Mouse (Mus musculus): ENCODE results near the gene Focad.
A peak's percentile ranks its signal among the peaks of the same experiment; 100 is the strongest.

Gene Focad

GRCm38 (mm10) chr4:88300832-88301621 is 206.6 kb downstream of the Focad start:
- DNase-seq (ENCODE audit: low read depth in 2 of 2, low spot score in 2 of 2) = no peak

- no peak for DNase-seq (ENCODE audit: low read depth in 2 of 2, low spot score in 2 of 2)
Measured at GRCm38 (mm10) chr4:88302291-88302690, 207.9 kb downstream of the Focad start.

GRCm38 (mm10) chr4:88307691-88308090 is 213.3 kb downstream of the Focad start:
- DNase-seq (ENCODE audit: low read depth in 2 of 2, low spot score in 2 of 2) = no peak

- DNase-seq (ENCODE audit: low read depth in 2 of 2, low spot score in 2 of 2) = no peak
Measured at GRCm38 (mm10) chr4:88308342-88309116, 214.1 kb downstream of the Focad start.

- DNase-seq (ENCODE audit: low read depth in 2 of 2, low spot score in 2 of 2) = no peak
Measured at GRCm38 (mm10) chr4:88309676-88310075, 215.2 kb downstream of the Focad start.

- DNase-seq (ENCODE audit: low read depth in 2 of 2, low spot score in 2 of 2) = no peak
Measured at GRCm38 (mm10) chr4:88314898-88315297, 220.5 kb downstream of the Focad start.

GRCm38 (mm10) chr4:88320067-88320466 is 225.6 kb downstream of the Focad start:
- no peak for DNase-seq (ENCODE audit: low read depth in 2 of 2, low spot score in 2 of 2)

- DNase-seq (ENCODE audit: low read depth in 2 of 2, low spot score in 2 of 2) = no peak
Measured at GRCm38 (mm10) chr4:88325392-88325791, 231.0 kb downstream of the Focad start.

GRCm38 (mm10) chr4:88334533-88334932 is 240.1 kb downstream of the Focad start:
- DNase-seq (ENCODE audit: low read depth in 2 of 2, low spot score in 2 of 2) = no peak

- DNase-seq (ENCODE audit: low read depth in 2 of 2, low spot score in 2 of 2) = no peak
Measured at GRCm38 (mm10) chr4:88336753-88337152, 242.3 kb downstream of the Focad start.

GRCm38 (mm10) chr4:88337365-88337764 is 242.9 kb downstream of the Focad start:
- DNase-seq (ENCODE audit: low read depth in 2 of 2, low spot score in 2 of 2) = no peak

GRCm38 (mm10) chr4:88338130-88338529 is 243.7 kb downstream of the Focad start:
- no peak for DNase-seq (ENCODE audit: low read depth in 2 of 2, low spot score in 2 of 2)

GRCm38 (mm10) chr4:88344468-88344867 is 250.0 kb downstream of the Focad start:
- DNase-seq (ENCODE audit: low read depth in 2 of 2, low spot score in 2 of 2) = no peak

- DNase-seq (ENCODE audit: low read depth in 2 of 2, low spot score in 2 of 2) = no peak
Measured at GRCm38 (mm10) chr4:88345065-88345464, 250.6 kb downstream of the Focad start.

GRCm38 (mm10) chr4:88345938-88346337 is 251.5 kb downstream of the Focad start:
- no peak for DNase-seq (ENCODE audit: low read depth in 2 of 2, low spot score in 2 of 2)

GRCm38 (mm10) chr4:88350910-88351309 is 256.5 kb downstream of the Focad start:
- DNase-seq (ENCODE audit: low read depth in 2 of 2, low spot score in 2 of 2) = peak; percentile 55 to 62

GRCm38 (mm10) chr4:88356652-88357051 is 262.2 kb downstream of the Focad start:
- DNase-seq (ENCODE audit: low read depth in 2 of 2, low spot score in 2 of 2) = no peak

GRCm38 (mm10) chr4:88357431-88357830 is 263.0 kb downstream of the Focad start:
- DNase-seq (ENCODE audit: low read depth in 2 of 2, low spot score in 2 of 2) = no peak

- no peak for DNase-seq (ENCODE audit: low read depth in 2 of 2, low spot score in 2 of 2)
Measured at GRCm38 (mm10) chr4:88369951-88370350, 275.5 kb downstream of the Focad start.

- no peak for DNase-seq (ENCODE audit: low read depth in 2 of 2, low spot score in 2 of 2)
Measured at GRCm38 (mm10) chr4:88370819-88371218, 276.4 kb downstream of the Focad start.

- DNase-seq (ENCODE audit: low read depth in 2 of 2, low spot score in 2 of 2) = no peak
Measured at GRCm38 (mm10) chr4:88372293-88373224, 278.1 kb downstream of the Focad start.

Measured in CD8-positive naive resting alpha-beta T cell, adult 2 months (primary cell).